Mouse (Mus musculus): Measurements from ENCODE around the gene Itih5. TPM values are rescaled to one million over a fixed set of nuclear protein-coding genes. Genes with fewer than 3 reads are reported as not detected.
A peak's percentile ranks its signal among the peaks of the same experiment; 100 is the strongest.

Gene Itih5
- polyA plus RNA-seq (2012; rRNA removed): 2.1 and 2.2 TPM in 2 replicates

DNA sequence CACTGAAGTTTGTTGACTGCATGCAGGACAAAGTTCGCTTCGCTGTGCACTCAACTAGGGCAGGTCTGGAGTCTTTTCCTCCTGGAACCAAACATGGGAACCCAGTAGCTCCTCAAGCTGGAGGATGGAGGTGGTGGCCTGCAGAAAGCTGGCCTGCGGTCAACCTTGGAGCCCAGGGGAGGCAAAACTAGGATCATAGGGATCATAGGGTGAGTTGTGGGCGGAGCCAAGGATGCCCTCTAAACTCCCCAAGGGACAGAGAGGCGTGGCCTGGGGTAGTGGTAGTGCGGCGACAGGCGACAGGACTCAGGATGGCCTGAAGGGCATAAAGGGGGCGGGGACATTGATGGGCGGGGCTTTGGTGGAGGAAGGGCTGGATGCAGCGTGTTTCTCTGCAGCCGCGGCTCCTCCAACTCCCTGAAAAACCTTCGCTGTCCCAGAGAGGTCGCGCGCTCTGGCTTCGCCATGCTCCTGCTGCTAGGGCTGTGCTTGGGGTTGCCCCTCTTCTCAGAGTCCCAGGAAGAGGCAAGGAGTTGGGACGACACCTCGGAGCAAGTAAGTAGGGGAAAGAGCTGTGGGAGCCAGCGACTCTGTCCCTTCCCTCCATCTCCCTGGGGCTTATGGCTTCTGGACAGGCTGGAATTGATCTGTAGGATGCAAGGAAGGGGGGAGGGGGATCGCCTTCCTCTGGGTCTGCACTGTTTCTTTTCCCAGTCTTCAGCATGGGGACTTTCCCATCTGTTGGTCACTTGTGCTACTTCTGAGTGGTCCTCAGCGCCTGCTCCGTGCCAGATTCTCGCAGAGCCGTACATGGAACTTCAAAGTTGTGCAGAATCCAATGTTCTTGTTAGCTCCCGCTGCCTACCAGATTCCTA, at the start of gene Itih5:
TSS of gene Itih5 (plus strand) at position 371 of the 875 bp plus-strand sequence.
- peak within 1 kb of the TSS; percentile 65 for H3K4me3 ChIP-seq (ENCODE audit: extremely low read depth, insufficient read depth, insufficient read length)
- peaks cover 10% of the 10 kb centered on the region; the same call in 1 of the 2 replicates for H3K4me1 ChIP-seq (ENCODE audit: control insufficient read depth, insufficient read depth, insufficient read length)
- peak within 1 kb of the TSS; percentile 28 for H3K27ac ChIP-seq (ENCODE audit: insufficient read depth, low read length)
- DNase-seq (ENCODE audit: low read depth in 1 of 2, low spot score in 2 of 2): peak; percentile 42 to 59
- no peaks in the 10 kb centered on the region for H3K36me3 ChIP-seq (ENCODE audit: control insufficient read depth, insufficient read depth, low read length)
- 2% methylated on average over 27 of the region's 27 CpGs for WGBS
- H3K27me3 ChIP-seq (ENCODE audit: control insufficient read depth, insufficient read depth, low read length): no peaks in the 10 kb centered on the region
- TF ChIP-seq POLR2A (IDR thresholded peaks at IDR 0.05; ENCODE audit: low read depth, low read length) (no peak), CTCF (IDR thresholded peaks at IDR 0.05; ENCODE audit: extremely low read depth, insufficient read depth, insufficient read length, insufficient replicate concordance) (no peak)

DNA sequence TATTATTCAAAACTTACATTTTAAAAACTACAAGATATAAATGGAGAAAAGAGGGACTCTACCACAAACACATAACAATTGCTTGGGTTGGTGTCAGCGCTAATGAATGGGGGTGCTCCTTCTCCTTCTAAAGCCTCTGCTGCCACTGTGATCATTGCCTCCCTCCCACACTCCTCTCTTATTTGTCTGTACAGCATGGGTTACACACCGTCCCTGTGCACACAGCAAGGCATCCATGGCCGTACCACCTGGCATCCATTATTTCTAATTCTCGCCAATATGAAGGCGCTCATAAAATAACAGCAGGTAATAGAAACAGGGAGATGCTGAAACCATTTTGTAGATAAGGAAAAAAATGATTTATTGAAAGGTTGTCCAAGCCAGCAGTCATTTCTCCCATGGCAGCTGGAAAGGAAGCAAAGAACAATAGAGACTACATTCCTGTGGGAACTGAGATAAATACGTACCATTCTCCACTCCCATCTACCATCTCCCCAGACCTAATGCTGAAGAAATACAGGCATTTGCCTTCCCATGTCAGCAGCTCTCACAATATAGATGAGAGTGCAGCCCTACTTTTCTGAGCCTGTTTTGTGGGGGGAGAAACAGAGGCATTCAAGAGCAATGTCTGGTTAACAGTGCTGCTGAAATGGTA, 44.7 kb upstream of the Itih5 start:
- Histone ChIP-seq H3K4me3 (ENCODE audit: extremely low read depth, insufficient read depth, insufficient read length) (no peak overlapping the region), H3K27ac (ENCODE audit: insufficient read depth, low read length) (no peak overlapping the region), H3K4me1 (ENCODE audit: control insufficient read depth, insufficient read depth, insufficient read length) (no peaks in the 10 kb centered on the region; the same call in 1 of the 2 replicates), H3K36me3 (ENCODE audit: control insufficient read depth, insufficient read depth, low read length) (no peaks in the 10 kb centered on the region), H3K27me3 (ENCODE audit: control insufficient read depth, insufficient read depth, low read length) (no peaks in the 10 kb centered on the region)
- 84% methylated on average over 6 of the region's 6 CpGs for WGBS
- TF ChIP-seq CTCF (IDR thresholded peaks at IDR 0.05; ENCODE audit: extremely low read depth, insufficient read depth, insufficient read length, insufficient replicate concordance): no peak
- no peak for TF ChIP-seq POLR2A (IDR thresholded peaks at IDR 0.05; ENCODE audit: low read depth, low read length)
- no peak for DNase-seq (ENCODE audit: low read depth in 1 of 2, low spot score in 2 of 2)

DNA sequence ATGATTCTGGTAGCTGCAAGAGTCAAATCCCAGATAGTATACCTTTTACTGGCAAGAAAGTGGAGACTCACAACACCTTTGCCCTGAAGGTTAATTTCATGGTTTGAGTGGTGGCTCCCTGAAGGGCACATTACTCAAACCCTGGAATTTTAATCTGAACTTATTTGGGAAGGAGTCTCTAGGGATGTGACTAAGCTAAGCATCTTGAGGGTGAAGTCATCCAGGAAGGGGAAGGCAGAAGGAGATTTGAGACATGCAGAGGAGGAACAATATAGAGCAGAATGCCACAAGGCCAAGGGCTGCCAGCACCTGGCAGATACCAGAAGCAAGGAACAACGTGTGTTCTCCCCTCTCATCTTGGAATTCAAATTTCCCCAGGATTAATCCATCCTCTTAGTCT, 34.6 kb upstream of the Itih5 start:
- TF ChIP-seq POLR2A (IDR thresholded peaks at IDR 0.05; ENCODE audit: low read depth, low read length): no peak
- TF ChIP-seq CTCF (IDR thresholded peaks at IDR 0.05; ENCODE audit: extremely low read depth, insufficient read depth, insufficient read length, insufficient replicate concordance): no peak
- no peaks in the 10 kb centered on the region for H3K36me3 ChIP-seq (ENCODE audit: control insufficient read depth, insufficient read depth, low read length)
- DNase-seq (ENCODE audit: low read depth in 1 of 2, low spot score in 2 of 2): no peak
- H3K4me1 ChIP-seq (ENCODE audit: control insufficient read depth, insufficient read depth, insufficient read length): no peaks in the 10 kb centered on the region
- WGBS: 47% methylated on average over 1 of the region's 1 CpGs
- H3K27me3 ChIP-seq (ENCODE audit: control insufficient read depth, insufficient read depth, low read length): no peaks in the 10 kb centered on the region
- H3K27ac ChIP-seq (ENCODE audit: insufficient read depth, low read length): no peak overlapping the region
- no peak overlapping the region for H3K4me3 ChIP-seq (ENCODE audit: extremely low read depth, insufficient read depth, insufficient read length)

DNA sequence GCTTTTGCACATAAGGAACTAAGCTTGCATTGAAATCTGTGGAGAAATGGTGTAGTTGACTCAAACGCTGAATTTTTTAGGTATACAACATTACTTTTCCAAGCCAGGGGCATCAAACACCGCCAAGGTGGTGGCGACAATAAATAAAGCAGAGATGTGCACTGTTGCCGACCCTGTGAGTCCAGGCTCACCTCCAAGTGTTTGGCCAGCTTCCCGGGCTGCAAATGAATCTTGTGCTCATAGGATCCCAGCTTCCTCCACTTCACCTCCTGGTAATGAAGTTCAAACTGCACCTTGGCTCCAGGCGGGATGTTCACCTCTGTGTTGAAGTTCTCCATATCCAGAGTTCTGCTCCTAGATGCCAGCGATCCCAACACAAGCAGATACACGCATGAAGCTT, 34.1 kb upstream of the Itih5 start:
- H3K4me3 ChIP-seq (ENCODE audit: extremely low read depth, insufficient read depth, insufficient read length): no peak overlapping the region
- no peak overlapping the region for H3K27ac ChIP-seq (ENCODE audit: insufficient read depth, low read length)
- no peaks in the 10 kb centered on the region for H3K4me1 ChIP-seq (ENCODE audit: control insufficient read depth, insufficient read depth, insufficient read length)
- WGBS: 89% methylated on average over 8 of the region's 8 CpGs
- no peaks in the 10 kb centered on the region for H3K27me3 ChIP-seq (ENCODE audit: control insufficient read depth, insufficient read depth, low read length)
- TF ChIP-seq POLR2A (IDR thresholded peaks at IDR 0.05; ENCODE audit: low read depth, low read length) (no peak), CTCF (IDR thresholded peaks at IDR 0.05; ENCODE audit: extremely low read depth, insufficient read depth, insufficient read length, insufficient replicate concordance) (no peak)
- H3K36me3 ChIP-seq (ENCODE audit: control insufficient read depth, insufficient read depth, low read length): no peaks in the 10 kb centered on the region
- DNase-seq (ENCODE audit: low read depth in 1 of 2, low spot score in 2 of 2): no peak

DNA sequence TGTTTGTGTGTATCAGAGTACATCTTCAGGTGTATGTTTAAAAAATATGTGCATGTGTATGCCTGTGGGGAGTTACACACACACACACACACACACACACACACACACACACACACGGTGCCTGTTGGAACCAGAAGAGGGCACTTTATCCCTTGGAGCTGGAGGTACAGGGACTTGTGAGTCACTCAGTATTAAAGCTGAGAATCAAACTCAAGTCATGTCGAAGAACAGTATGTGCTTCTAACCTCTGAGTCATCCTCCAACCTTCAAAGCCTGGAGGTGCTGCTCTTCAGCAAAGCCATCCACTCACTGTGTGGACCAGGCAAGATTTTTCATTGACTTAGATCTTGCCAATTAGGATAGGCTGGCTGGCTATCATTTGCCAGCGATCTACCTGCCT, 31.5 kb upstream of the Itih5 start:
- H3K36me3 ChIP-seq (ENCODE audit: control insufficient read depth, insufficient read depth, low read length): no peaks in the 10 kb centered on the region
- DNase-seq (ENCODE audit: low read depth in 1 of 2, low spot score in 2 of 2): no peak
- H3K4me3 ChIP-seq (ENCODE audit: extremely low read depth, insufficient read depth, insufficient read length): no peak overlapping the region
- H3K27me3 ChIP-seq (ENCODE audit: control insufficient read depth, insufficient read depth, low read length): no peaks in the 10 kb centered on the region
- H3K4me1 ChIP-seq (ENCODE audit: control insufficient read depth, insufficient read depth, insufficient read length): no peaks in the 10 kb centered on the region
- WGBS: 65% methylated on average over 3 of the region's 3 CpGs
- H3K27ac ChIP-seq (ENCODE audit: insufficient read depth, low read length): no peak overlapping the region
- TF ChIP-seq POLR2A (IDR thresholded peaks at IDR 0.05; ENCODE audit: low read depth, low read length) (no peak), CTCF (IDR thresholded peaks at IDR 0.05; ENCODE audit: extremely low read depth, insufficient read depth, insufficient read length, insufficient replicate concordance) (no peak)

DNA sequence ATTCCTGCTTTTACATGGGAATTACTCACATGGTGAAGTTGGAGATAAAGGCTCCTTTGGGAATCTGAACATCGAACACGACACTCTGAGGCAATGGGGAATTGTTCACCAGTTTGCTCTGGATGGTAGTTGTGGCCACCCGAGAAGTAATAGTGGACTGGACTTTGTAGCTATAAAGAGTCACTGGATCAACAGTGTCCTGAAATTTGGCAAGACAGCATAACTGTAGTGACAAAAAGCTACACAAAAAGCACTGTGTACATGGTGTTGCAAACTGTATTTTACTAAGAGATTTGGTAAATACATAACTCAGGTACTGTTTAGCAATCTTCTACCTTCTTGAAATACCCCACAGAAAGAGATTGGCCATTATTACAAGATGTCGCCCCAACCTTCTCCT, 27.2 kb upstream of the Itih5 start:
- H3K4me3 ChIP-seq (ENCODE audit: extremely low read depth, insufficient read depth, insufficient read length): no peak overlapping the region
- WGBS: 92% methylated on average over 4 of the region's 4 CpGs
- no peak for DNase-seq (ENCODE audit: low read depth in 1 of 2, low spot score in 2 of 2)
- no peak for TF ChIP-seq CTCF (IDR thresholded peaks at IDR 0.05; ENCODE audit: extremely low read depth, insufficient read depth, insufficient read length, insufficient replicate concordance)
- TF ChIP-seq POLR2A (IDR thresholded peaks at IDR 0.05; ENCODE audit: low read depth, low read length): no peak
- H3K4me1 ChIP-seq (ENCODE audit: control insufficient read depth, insufficient read depth, insufficient read length): no peaks in the 10 kb centered on the region
- H3K27me3 ChIP-seq (ENCODE audit: control insufficient read depth, insufficient read depth, low read length): no peaks in the 10 kb centered on the region
- no peak overlapping the region for H3K27ac ChIP-seq (ENCODE audit: insufficient read depth, low read length)
- H3K36me3 ChIP-seq (ENCODE audit: control insufficient read depth, insufficient read depth, low read length): no peaks in the 10 kb centered on the region
